Mouse (Mus musculus) lung, postnatal 0 days (tissue): Measurements from ENCODE around the gene Ccdc181.

Experiments
- CTCF ChIP-seq: IDR thresholded peaks from 2 replicates; pipeline ENCODE4 v1.5.1; 2016; ENCODE audit warnings: antibody characterized with exemption, mild to moderate bottlenecking
- EP300 ChIP-seq: IDR thresholded peaks from 2 replicates; pipeline ENCODE4 v1.6.1; 2016; ENCODE audit warnings: antibody characterized with exemption, mild to moderate bottlenecking, control low read depth

GRCm38 (mm10) chr1:164324221-164324620, 48.8 kb downstream of the Ccdc181 start:
- no peak for TF ChIP-seq CTCF
- TF ChIP-seq EP300, result no peak
